Mouse (Mus musculus) naive thymus-derived CD4-positive, alpha-beta T cell, adult 2 months (primary cell): ENCODE results near the gene Homer3.
A peak's percentile ranks its signal among the peaks of the same experiment; 100 is the strongest.

ENCODE experiments used
- DNase-seq: peaks from one replicate; pipeline ENCODE4 v3.0.0-alpha.2; 2011; ENCODE audit warnings: low read depth

Homer3 gene

DNA sequence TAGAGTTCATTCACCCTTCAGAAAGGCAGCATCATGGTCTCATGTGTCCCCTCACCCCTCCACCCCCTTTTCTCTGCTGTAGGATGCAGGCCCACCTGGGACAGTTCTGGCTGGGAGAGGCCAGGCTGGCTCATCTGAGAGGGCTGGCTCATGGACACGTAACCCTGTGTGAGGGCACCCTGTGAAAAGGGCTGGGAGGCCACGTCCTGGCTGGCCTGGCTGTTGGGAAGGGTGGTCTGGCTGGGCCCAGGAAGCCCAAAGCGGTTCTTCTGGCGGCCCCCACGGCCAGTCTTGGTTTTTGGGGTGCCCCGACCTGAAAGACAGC lies 50.2 kb downstream of the Homer3 start:
- no peak for DNase-seq

- no peak for DNase-seq
Observed at GRCm38 (mm10) chr8:70338931-70339330, 56.3 kb downstream of the Homer3 start.

GRCm38 (mm10) chr8:70340659-70341058 lies 58.0 kb downstream of the Homer3 start:
- DNase-seq, result no peak

DNA sequence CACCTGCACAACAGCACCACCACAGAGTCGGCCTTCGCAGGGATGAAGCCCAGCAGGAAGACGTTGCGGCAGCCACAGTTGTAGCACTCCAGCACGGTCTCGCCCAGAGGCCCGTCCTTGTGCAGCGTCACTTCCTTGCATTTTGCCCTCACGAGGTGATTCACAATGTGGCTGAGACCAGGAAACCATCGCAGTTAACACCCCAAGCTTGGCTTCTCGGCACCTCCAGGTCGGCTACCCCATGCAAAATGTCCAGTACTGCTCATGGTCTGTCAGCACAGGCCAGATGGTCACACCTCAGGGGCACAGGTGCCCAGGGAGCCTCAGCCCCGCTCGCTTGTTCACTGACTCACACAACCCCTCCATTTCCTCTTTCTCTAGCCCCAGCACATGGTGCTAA lies 59.4 kb downstream of the Homer3 start:
- no peak for DNase-seq

- DNase-seq, result no peak
Observed at GRCm38 (mm10) chr8:70343076-70343475, 60.4 kb downstream of the Homer3 start.

GRCm38 (mm10) chr8:70343696-70344095 lies 61.1 kb downstream of the Homer3 start:
- DNase-seq, result peak; percentile 49
